9 mouse cellular contexts compared by ENCODE assay signal in the genomic region with DNA sequence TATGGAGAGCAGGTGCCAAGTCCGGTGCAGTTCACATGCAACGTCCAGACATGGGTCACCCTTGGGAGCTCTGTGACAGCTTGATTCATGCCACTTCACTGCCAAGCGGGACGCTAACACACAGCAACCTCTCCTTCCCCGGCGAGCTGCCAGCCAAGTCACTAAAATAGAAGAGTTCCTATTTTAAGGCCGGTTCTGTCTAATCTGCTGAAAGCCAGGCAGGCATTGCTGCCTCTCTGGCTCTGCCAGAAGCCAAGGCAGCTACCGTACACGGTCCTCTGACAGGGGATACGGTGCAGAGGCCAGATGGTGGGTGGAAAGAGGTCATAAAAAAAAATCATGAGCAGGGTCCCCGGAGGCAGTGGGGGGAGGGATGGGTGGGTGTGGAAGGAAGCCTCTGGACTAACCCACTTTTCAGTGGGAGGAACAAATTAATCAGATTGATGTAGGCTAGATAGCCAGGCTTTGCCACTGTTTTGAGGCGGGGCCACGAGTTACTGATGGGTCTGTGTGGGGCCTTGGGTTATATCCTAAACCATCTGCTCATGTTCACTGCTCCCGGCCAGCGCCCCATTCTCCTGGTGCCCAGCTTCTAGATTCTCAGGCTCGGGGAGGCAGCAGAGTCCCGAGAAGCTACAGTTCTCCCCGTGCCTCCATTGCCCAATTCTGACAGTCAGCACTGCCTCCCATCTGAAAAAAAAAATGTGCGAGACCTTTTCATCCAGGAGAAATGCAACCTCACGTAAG. TPM values are rescaled to one million over a fixed set of nuclear protein-coding genes. Genes with fewer than 3 reads are reported as not detected.
DNase-seq lines count a peak whose midpoint lies in the region; ATAC-seq and TF ChIP-seq lines count a peak whose summit lies in the region.
"Had no signal": no experiment of that assay in that cellular context is flagged by ENCODE, and none has a peak within 500 bp of the region (broad histone marks: within the 10 kb centered on the region; RNA-seq: fewer than 3 reads in every experiment).

No protein-coding gene starts in this region.

- DNase-seq in Patski (ENCODE audit: low read depth, low spot score), result no peak
- peak; percentile 90 for DNase-seq in adrenal gland, postnatal 10 days
- peak; percentile 62 to 66 for DNase-seq in frontal cortex, postnatal 25 days (ENCODE audit: low spot score in 2 of 2)
- peak; percentile 90 for DNase-seq in heart, postnatal 4 days
- peak; percentile 58 to 65 for DNase-seq in layer of hippocampus, postnatal 36 days
- DNase-seq in right cerebral cortex, postnatal 14 days, result peak; percentile 85

- in situ Hi-C loops in Patski (cut with MboI; ENCODE audit: low pct_unique_long_range_greater_than_20kb), result no loop called here

- no peak overlapping the region for H3K4me2 ChIP-seq in intestine, embryonic 16.5 days (ENCODE audit: low read depth, low read length)
- H3K4me2 ChIP-seq in intestine, postnatal 0 days (replicated peaks; ENCODE audit: low read depth), result no peak overlapping the region

- no peak overlapping the region for H3K9ac ChIP-seq in intestine, embryonic 16.5 days (ENCODE audit: low read depth, low read length)
- H3K9ac ChIP-seq in intestine, postnatal 0 days (ENCODE audit: low read depth, low read length), result no peak overlapping the region

- no peak overlapping the region for H3K27ac ChIP-seq in intestine, embryonic 16.5 days (ENCODE audit: low read length)
- no peak overlapping the region for H3K27ac ChIP-seq in intestine, postnatal 0 days (ENCODE audit: low read depth, low read length)

- ATAC-seq in Patski, result peak; percentile 26
- no peak for ATAC-seq in intestine, embryonic 16.5 days
- ATAC-seq in intestine, postnatal 0 days, result no peak

- H3K9me3 ChIP-seq in intestine, embryonic 16.5 days (ENCODE audit: control insufficient read depth, low read length), result no peaks in the 10 kb centered on the region
- H3K9me3 ChIP-seq in intestine, postnatal 0 days (ENCODE audit: control insufficient read depth), result no peaks in the 10 kb centered on the region

- TF ChIP-seq CTCF in Patski (IDR thresholded peaks at IDR 0.05), result no peak
- TF ChIP-seq CTCF in intestine, postnatal 0 days (IDR thresholded peaks at IDR 0.05; ENCODE audit: low read depth), result no peak

- H3K4me3 ChIP-seq in intestine, embryonic 16.5 days (ENCODE audit: low read length), result no peak overlapping the region
- H3K4me3 ChIP-seq in intestine, postnatal 0 days (ENCODE audit: low read depth, low read length), result no peak overlapping the region

- H3K36me3 ChIP-seq in intestine, embryonic 16.5 days (ENCODE audit: control insufficient read depth, insufficient read depth, low read length), result no peaks in the 10 kb centered on the region
- peaks cover 8% of the 10 kb centered on the region; the same call in 1 of the 2 replicates for H3K36me3 ChIP-seq in intestine, postnatal 0 days (ENCODE audit: control insufficient read depth, insufficient read depth)

- 65% methylated on average over 20 of the region's 20 CpGs for WGBS in intestine, embryonic 16.5 days
- whole genome bisulfite sequencing in intestine, postnatal 0 days, result 73% methylated on average over 20 of the region's 20 CpGs

- H3K27me3 ChIP-seq in Patski, result peaks cover 11% of the 10 kb centered on the region
- no peaks in the 10 kb centered on the region for H3K27me3 ChIP-seq in intestine, embryonic 16.5 days (replicated peaks; ENCODE audit: control insufficient read depth, insufficient read depth, low read length)
- H3K27me3 ChIP-seq in intestine, postnatal 0 days (replicated peaks; ENCODE audit: control insufficient read depth, insufficient read depth, low read length), result no peaks in the 10 kb centered on the region

- CTCF ChIA-PET in Patski (lab: Charles Lee), result no interaction called here

- POLR2A ChIA-PET in Patski (lab: Charles Lee), result interaction anchor here (0.6 kb wide), 1 partner anchor 167 kb away, joined by 4 read pairs; no protein-coding TSS in a partner anchor

- H3K4me1 ChIP-seq in intestine, embryonic 16.5 days (ENCODE audit: control insufficient read depth, insufficient read depth, low read length), result no peaks in the 10 kb centered on the region
- H3K4me1 ChIP-seq in intestine, postnatal 0 days (replicated peaks; ENCODE audit: control insufficient read depth, insufficient read depth, low read length), result no peaks in the 10 kb centered on the region

RNA-seq across cellular contexts. Expression of gene 1700019N19Rik, which starts 28.4 kb away (rescaled TPM):
- polyA plus RNA-seq in Patski (2021), result not detected
- total RNA-seq in adrenal gland, postnatal 10 days (2021), result not detected
- under 1 TPM in 1 of 2 experiments, not detected in 1; 0.29 TPM for total RNA-seq in heart, postnatal 4 days (2021)
- total RNA-seq in layer of hippocampus, postnatal 36 days (2021), result under 1 TPM; 0.37 to 0.53 TPM
- polyA plus RNA-seq in intestine, embryonic 16.5 days (2015; fragmentation: Nextera tagmentation; extraction: Ambion mirVana), result not detected in 2 replicates
- polyA plus RNA-seq in intestine, postnatal 0 days (2015; fragmentation: Nextera tagmentation; extraction: Ambion mirVana), result not detected in 2 replicates
- polyA plus RNA-seq: small intestine, adult 2 months had no signal
